Mouse (Mus musculus) adrenal gland, postnatal 4 days (tissue): Measurements from ENCODE around the gene Retreg2. TPM values are rescaled to one million over a fixed set of nuclear protein-coding genes. Genes with fewer than 3 reads are reported as not detected.
A peak's percentile ranks its signal among the peaks of the same experiment; 100 is the strongest.

ENCODE experiments used
- DNase-seq, 2 experiments: peaks; one replicate each; pipeline ENCODE4 v3.0.0; 2021 to 2022; ENCODE audit warnings: low spot score in 2 of 2, mixed read lengths in 2 of 2
- long read RNA-seq, 2 experiments: library from polyadenylated mRNA; stranded (forward); transcript quantifications; one replicate each; pipeline ENCODE4 v2.0.0; 2021
- total RNA-seq, 2 experiments: library from RNA; stranded (reverse); gene quantifications; 2 replicates each; pipeline ENCODE4 v1.2.3; 2021

The Retreg2 gene
- 10 to 100 TPM; 90.3 to 92.2 TPM for total RNA-seq
- long read RNA-seq, experiment 1, transcript Retreg2-201 (9 exons, 2,561 nt): major isoform, 63 of 96 reads
- long read RNA-seq, experiment 1, transcript Retreg2-208 (10 exons, 2,438 nt): minor isoform, 9 of 96 reads
- long read RNA-seq, experiment 1, partial matches to known transcripts: 14 of 96 reads
- long read RNA-seq, experiment 1, other reads (novel, unspliced or antisense): 8 of 96 reads
- long read RNA-seq, experiment 2, transcript Retreg2-208 (10 exons, 2,438 nt): minor isoform, 41 of 160 reads
- long read RNA-seq, experiment 2, transcript Retreg2-201 (9 exons, 2,561 nt): major isoform, 86 of 160 reads
- long read RNA-seq, experiment 2, partial matches to known transcripts: 17 of 160 reads
- long read RNA-seq, experiment 2, other reads (novel, unspliced or antisense): 14 of 160 reads

GRCm38 (mm10) chr1:75142301-75143261 is at the start of gene Retreg2, which contains the start of gene Cnppd1:
Gene Retreg2 (plus strand): TSS chr1:75142778.
Gene Cnppd1 (minus strand): TSS chr1:75142711.
- peak; percentile 94 to 97 for DNase-seq

- DNase-seq: no peak
These were observed 20.4 kb upstream of the Retreg2 start for GRCm38 (mm10) chr1:75122211-75122610.

- peak; percentile 89 to 90 for DNase-seq
These were observed 17.9 kb upstream of the Retreg2 start, which contains the start of gene Nhej1 for GRCm38 (mm10) chr1:75124346-75125321. Gene Nhej1 (minus strand): TSS chr1:75125200.

- no peak for DNase-seq
These were observed 17.2 kb upstream of the Retreg2 start for GRCm38 (mm10) chr1:75125418-75125817.

- no peak for DNase-seq
These were observed 13.9 kb upstream of the Retreg2 start for GRCm38 (mm10) chr1:75128641-75129040.

GRCm38 (mm10) chr1:75133421-75134207 is 9.0 kb upstream of the Retreg2 start, which contains the start of gene Slc23a3:
Gene Slc23a3 (minus strand): TSS chr1:75133890.
- no peak for DNase-seq

- DNase-seq: no peak
These were observed 6.3 kb upstream of the Retreg2 start for GRCm38 (mm10) chr1:75136293-75136692.

GRCm38 (mm10) chr1:75136730-75137129 is 5.8 kb upstream of the Retreg2 start:
- no peak for DNase-seq

- no peak for DNase-seq
These were observed 4.1 kb upstream of the Retreg2 start for GRCm38 (mm10) chr1:75138448-75138847.

- no peak for DNase-seq
These were observed 1.9 kb upstream of the Retreg2 start for GRCm38 (mm10) chr1:75140601-75141190.

- DNase-seq: peak; percentile 46 to 51
These were observed 940 bp upstream of the Retreg2 start for GRCm38 (mm10) chr1:75141486-75142190.

GRCm38 (mm10) chr1:75145589-75145988 is 3.0 kb downstream of the Retreg2 start:
- no peak for DNase-seq

GRCm38 (mm10) chr1:75147411-75148135 is 5.0 kb downstream of the Retreg2 start:
- DNase-seq: no peak

GRCm38 (mm10) chr1:75148727-75149126 is 6.1 kb downstream of the Retreg2 start:
- DNase-seq: no peak

- DNase-seq: no peak
These were observed 13.3 kb downstream of the Retreg2 start for GRCm38 (mm10) chr1:75155837-75156236.

- no peak for DNase-seq
These were observed 16.4 kb downstream of the Retreg2 start for GRCm38 (mm10) chr1:75158990-75159389.

GRCm38 (mm10) chr1:75159540-75160255 is 17.1 kb downstream of the Retreg2 start:
- no peak for DNase-seq
